Mouse (Mus musculus): ENCODE measurements around the gene Anxa5.

The Anxa5 gene

GRCm38 (mm10) chr3:36449292-36450165 lies 26.2 kb downstream of the Anxa5 start:
- no peak for DNase-seq (ENCODE audit: low spot score in 2 of 2)

- DNase-seq (ENCODE audit: low spot score in 2 of 2) = no peak
Measured at GRCm38 (mm10) chr3:36446918-36447317, 28.8 kb downstream of the Anxa5 start.

GRCm38 (mm10) chr3:36446506-36446905 lies 29.2 kb downstream of the Anxa5 start:
- DNase-seq (ENCODE audit: low spot score in 2 of 2) = no peak

- no peak for DNase-seq (ENCODE audit: low spot score in 2 of 2)
Measured at GRCm38 (mm10) chr3:36446041-36446440, 29.7 kb downstream of the Anxa5 start.

- peak in 1 of 2 experiments; percentile 31 for DNase-seq (ENCODE audit: low spot score in 2 of 2)
Measured at GRCm38 (mm10) chr3:36442426-36442825, 33.3 kb downstream of the Anxa5 start.

- no peak for DNase-seq (ENCODE audit: low spot score in 2 of 2)
Measured at GRCm38 (mm10) chr3:36440280-36440679, 35.4 kb downstream of the Anxa5 start.

- DNase-seq (ENCODE audit: low spot score in 2 of 2) = no peak
Measured at GRCm38 (mm10) chr3:36430360-36430759, 45.3 kb downstream of the Anxa5 start.

GRCm38 (mm10) chr3:36427386-36427785 lies 48.3 kb downstream of the Anxa5 start:
- no peak for DNase-seq (ENCODE audit: low spot score in 2 of 2)

- DNase-seq (ENCODE audit: low spot score in 2 of 2) = no peak
Measured at GRCm38 (mm10) chr3:36409456-36409855, 66.2 kb downstream of the Anxa5 start.

GRCm38 (mm10) chr3:36406967-36407366 lies 68.7 kb downstream of the Anxa5 start:
- DNase-seq (ENCODE audit: low spot score in 2 of 2) = no peak

GRCm38 (mm10) chr3:36406340-36406739 lies 69.4 kb downstream of the Anxa5 start:
- no peak for DNase-seq (ENCODE audit: low spot score in 2 of 2)

- no peak for DNase-seq (ENCODE audit: low spot score in 2 of 2)
Measured at GRCm38 (mm10) chr3:36401900-36402299, 73.8 kb downstream of the Anxa5 start.

- peak in 1 of 2 experiments; percentile 15 for DNase-seq (ENCODE audit: low spot score in 2 of 2)
Measured at GRCm38 (mm10) chr3:36400657-36401056, 75.0 kb downstream of the Anxa5 start.

All from left cerebral cortex, adult 9 months (tissue).